ENCODE assay signal across 25 mouse cellular contexts in the genomic region with DNA sequence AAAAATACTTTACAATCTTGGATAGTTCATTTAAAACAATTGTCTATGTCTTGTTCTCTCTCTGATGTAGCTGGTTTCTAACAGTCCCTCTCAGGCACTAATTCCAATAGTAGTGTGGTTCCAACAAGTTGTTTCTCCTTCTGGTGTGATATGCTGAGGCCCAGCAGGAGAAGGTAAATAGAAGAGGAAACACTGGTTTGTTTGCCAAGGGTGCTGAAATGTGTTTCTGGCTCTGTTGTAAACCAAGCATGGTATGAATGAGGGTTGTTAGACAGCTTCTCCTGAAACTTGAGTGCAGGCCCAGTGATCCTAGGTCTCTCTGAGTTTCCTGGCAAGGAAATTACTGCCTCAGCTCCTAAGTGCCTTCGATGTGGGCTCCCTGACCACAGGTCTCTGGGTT.
A peak's percentile ranks its signal among the peaks of the same experiment; 100 is the strongest.
DNase-seq lines count a peak whose midpoint lies in the region; ATAC-seq and TF ChIP-seq lines count a peak whose summit lies in the region.
"Had no signal": no experiment of that assay in that cellular context is flagged by ENCODE, and none has a peak within 500 bp of the region (broad histone marks: within the 10 kb centered on the region; RNA-seq: fewer than 3 reads in every experiment).

No protein-coding gene starts in this region.

- no peaks in the 10 kb centered on the region for H3K4me1 ChIP-seq in embryonic facial prominence, embryonic 14.5 days (ENCODE audit: control insufficient read depth, insufficient read depth, low read length)
- H3K4me1 ChIP-seq in embryonic facial prominence, embryonic 10.5 days = no peaks in the 10 kb centered on the region
- H3K4me1 ChIP-seq in forebrain, postnatal 0 days (ENCODE audit: insufficient read depth) = no peaks in the 10 kb centered on the region
- no peaks in the 10 kb centered on the region for H3K4me1 ChIP-seq in forebrain, embryonic 12.5 days
- H3K4me1 ChIP-seq: embryonic facial prominence, embryonic 12.5 days; embryonic facial prominence, embryonic 15.5 days; forebrain, embryonic 10.5 days; forebrain, embryonic 15.5 days had no signal

- H3K9ac ChIP-seq in embryonic facial prominence, embryonic 14.5 days (ENCODE audit: low read depth, low read length) = no peak overlapping the region
- H3K9ac ChIP-seq in forebrain, postnatal 0 days = no peak overlapping the region
- no peak overlapping the region for H3K9ac ChIP-seq in forebrain, embryonic 12.5 days
- H3K9ac ChIP-seq: embryonic facial prominence, embryonic 12.5 days; embryonic facial prominence, embryonic 15.5 days; forebrain, embryonic 15.5 days had no signal

- H3K4me3 ChIP-seq in embryonic facial prominence, embryonic 14.5 days (ENCODE audit: low read depth, low read length) = no peak overlapping the region
- no peak overlapping the region for H3K4me3 ChIP-seq in embryonic facial prominence, embryonic 10.5 days
- no peak overlapping the region for H3K4me3 ChIP-seq in forebrain, postnatal 0 days (ENCODE audit: low read depth, low read length)
- H3K4me3 ChIP-seq in forebrain, embryonic 12.5 days (replicated peaks) = no peak overlapping the region
- H3K4me3 ChIP-seq: embryonic facial prominence, embryonic 12.5 days; embryonic facial prominence, embryonic 15.5 days; erythroblast, embryonic 14.5 days; forebrain, embryonic 10.5 days; forebrain, embryonic 15.5 days had no signal

- H3K9me3 ChIP-seq in embryonic facial prominence, embryonic 14.5 days (ENCODE audit: control insufficient read depth, low read length) = peaks cover 3% of the 10 kb centered on the region; the same call in 1 of the 2 replicates
- H3K9me3 ChIP-seq in embryonic facial prominence, embryonic 10.5 days = no peaks in the 10 kb centered on the region
- H3K9me3 ChIP-seq in forebrain, postnatal 0 days (ENCODE audit: low read length) = no peaks in the 10 kb centered on the region
- H3K9me3 ChIP-seq in forebrain, embryonic 12.5 days = 0 out of 2 replicates have a peak, but pooled peaks cover 3% of the 10 kb centered on the region
- H3K9me3 ChIP-seq: embryonic facial prominence, embryonic 12.5 days; embryonic facial prominence, embryonic 15.5 days; forebrain, embryonic 10.5 days; forebrain, embryonic 15.5 days had no signal

- TF ChIP-seq CTCF in forebrain, postnatal 0 days (IDR thresholded peaks at IDR 0.05; ENCODE audit: low read depth) = no peak

- DNase-seq in cerebellum, adult 9-10 months = peak; percentile 38
- DNase-seq in cerebellum, adult 11 months = no peak
- peak; percentile 13 for DNase-seq in embryonic facial prominence, embryonic 14.5 days (ENCODE audit: low spot score)
- no peak for DNase-seq in embryonic facial prominence, embryonic 10.5 days (ENCODE audit: low spot score)
- DNase-seq in forebrain, postnatal 0 days = peak; percentile 50
- peak; percentile 20 for DNase-seq in brain, embryonic 18.5 days (ENCODE audit: low read depth, low spot score)
- DNase-seq in frontal cortex, postnatal 36 days (ENCODE audit: low spot score in 2 of 2) = no peak
- DNase-seq: adrenal gland, adult 8-10 months; adrenal gland, postnatal 14 days; adrenal gland, postnatal 36 days; B cell, adult 2 months; cerebellum, adult 8-10 months; cerebellum, postnatal 36 days; embryo, embryonic 11 days had no signal

- no peaks in the 10 kb centered on the region for H3K36me3 ChIP-seq in embryonic facial prominence, embryonic 14.5 days (ENCODE audit: control insufficient read depth, insufficient read depth, low read length)
- H3K36me3 ChIP-seq in embryonic facial prominence, embryonic 10.5 days (replicated peaks) = no peaks in the 10 kb centered on the region
- H3K36me3 ChIP-seq in forebrain, postnatal 0 days (ENCODE audit: insufficient read depth) = no peaks in the 10 kb centered on the region
- H3K36me3 ChIP-seq in forebrain, embryonic 12.5 days (replicated peaks) = no peaks in the 10 kb centered on the region
- H3K36me3 ChIP-seq: embryonic facial prominence, embryonic 12.5 days; embryonic facial prominence, embryonic 15.5 days; forebrain, embryonic 10.5 days; forebrain, embryonic 15.5 days; G1E had no signal

- WGBS in embryonic facial prominence, embryonic 14.5 days = 79% methylated on average over 1 of the region's 1 CpGs
- WGBS in embryonic facial prominence, embryonic 10.5 days = 88% methylated on average over 1 of the region's 1 CpGs
- 65% methylated on average over 1 of the region's 1 CpGs for WGBS in forebrain, postnatal 0 days
- WGBS in forebrain, embryonic 12.5 days = 85% methylated on average over 1 of the region's 1 CpGs

- H3K4me2 ChIP-seq in embryonic facial prominence, embryonic 14.5 days (ENCODE audit: low read depth, low read length) = no peak overlapping the region
- H3K4me2 ChIP-seq in forebrain, postnatal 0 days (ENCODE audit: low read depth) = no peak overlapping the region
- H3K4me2 ChIP-seq in forebrain, embryonic 12.5 days = no peak overlapping the region
- H3K4me2 ChIP-seq: embryonic facial prominence, embryonic 12.5 days; embryonic facial prominence, embryonic 15.5 days; forebrain, embryonic 15.5 days had no signal

- H3K27ac ChIP-seq in embryonic facial prominence, embryonic 14.5 days (replicated peaks; ENCODE audit: low read depth, low read length) = no peak overlapping the region
- H3K27ac ChIP-seq in embryonic facial prominence, embryonic 10.5 days (replicated peaks) = no peak overlapping the region
- H3K27ac ChIP-seq in forebrain, postnatal 0 days (ENCODE audit: low read depth, low read length) = no peak overlapping the region
- no peak overlapping the region for H3K27ac ChIP-seq in forebrain, embryonic 12.5 days
- H3K27ac ChIP-seq: embryonic facial prominence, embryonic 12.5 days; embryonic facial prominence, embryonic 15.5 days; forebrain, embryonic 10.5 days; forebrain, embryonic 15.5 days had no signal

- ATAC-seq in embryonic facial prominence, embryonic 14.5 days (ENCODE audit: low read depth) = no peak
- peak; percentile 56 for ATAC-seq in forebrain, postnatal 0 days
- no peak for ATAC-seq in forebrain, embryonic 12.5 days (ENCODE audit: low FRiP score)
- ATAC-seq: activated CD4-positive, CD25-positive, alpha-beta regulatory T cell, adult 4 months; CD4-positive, CD25-positive, alpha-beta regulatory T cell, adult 4 months; forebrain, embryonic 15.5 days; Patski had no signal

- H3K27me3 ChIP-seq in embryonic facial prominence, embryonic 14.5 days (replicated peaks; ENCODE audit: control insufficient read depth, insufficient read depth, low read length) = no peaks in the 10 kb centered on the region
- H3K27me3 ChIP-seq in embryonic facial prominence, embryonic 10.5 days (replicated peaks; ENCODE audit: low read depth, poor library complexity, severe bottlenecking) = no peaks in the 10 kb centered on the region
- H3K27me3 ChIP-seq in forebrain, postnatal 0 days (ENCODE audit: insufficient read depth, low read length) = no peaks in the 10 kb centered on the region
- H3K27me3 ChIP-seq in forebrain, embryonic 12.5 days = no peaks in the 10 kb centered on the region
- H3K27me3 ChIP-seq: CH12.LX; embryonic facial prominence, embryonic 12.5 days; embryonic facial prominence, embryonic 15.5 days; forebrain, embryonic 15.5 days had no signal

Comparison
In these comparisons a context has a peak if more than half of its experiments do, and no peak if none do; other contexts are left out.
1. DNase-seq: peak in cerebellum, adult 9-10 months (single experiment), embryonic facial prominence, embryonic 14.5 days (single experiment), forebrain, postnatal 0 days (single experiment) and brain, embryonic 18.5 days (single experiment); none in cerebellum, adult 11 months (single experiment), embryonic facial prominence, embryonic 10.5 days (single experiment) and frontal cortex, postnatal 36 days (0 of 2).